Mouse (Mus musculus) frontal cortex, postnatal 14 days (tissue): ENCODE results near the gene Aldh3a2.

Experiments used
- DNase-seq, 2 experiments: peaks; one replicate each; pipeline ENCODE4 v3.0.0; 2022; ENCODE audit warnings: low spot score in 2 of 2

Aldh3a2 gene

DNA sequence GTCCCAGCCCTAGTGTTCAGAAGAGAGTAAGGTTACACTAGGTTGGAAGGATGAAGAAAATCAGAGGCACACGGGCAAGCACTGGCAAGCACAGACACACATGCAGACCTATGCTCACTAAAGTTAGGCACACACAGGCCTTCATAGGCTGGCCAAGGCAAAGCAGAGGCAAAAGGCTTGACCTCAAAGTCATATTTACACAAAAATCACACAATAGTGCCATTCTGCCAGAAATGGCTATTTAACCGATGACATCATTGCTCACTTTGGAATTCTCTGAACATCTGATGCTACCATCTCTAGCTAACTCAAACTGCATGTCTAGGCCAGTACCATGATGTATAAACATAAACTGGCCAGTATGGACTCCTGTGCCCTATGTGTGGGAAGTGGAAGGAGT, 6.7 kb upstream of the Aldh3a2 start:
- no peak for DNase-seq

DNA sequence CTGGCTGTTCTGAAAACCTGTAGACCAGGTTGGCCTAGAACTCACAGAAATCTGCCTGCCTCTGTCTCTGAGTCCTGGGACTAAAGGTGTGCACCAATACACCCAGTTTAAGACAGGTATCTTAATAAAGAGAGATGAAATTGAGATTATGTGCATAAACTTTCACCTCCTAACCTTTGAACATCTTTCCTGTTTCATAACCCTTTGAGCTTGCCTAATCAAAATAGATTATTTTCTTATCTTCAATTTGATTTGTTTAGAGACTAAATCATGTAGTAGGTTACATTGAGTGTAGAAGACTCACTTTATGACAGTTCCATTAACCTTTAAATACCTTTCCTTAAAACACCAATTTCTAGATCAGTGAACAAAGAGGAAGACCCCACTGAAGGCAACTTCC, 4.3 kb upstream of the Aldh3a2 start:
- DNase-seq = no peak

GRCm38 (mm10) chr11:61270406-61270805, 3.1 kb upstream of the Aldh3a2 start:
- no peak for DNase-seq

DNA sequence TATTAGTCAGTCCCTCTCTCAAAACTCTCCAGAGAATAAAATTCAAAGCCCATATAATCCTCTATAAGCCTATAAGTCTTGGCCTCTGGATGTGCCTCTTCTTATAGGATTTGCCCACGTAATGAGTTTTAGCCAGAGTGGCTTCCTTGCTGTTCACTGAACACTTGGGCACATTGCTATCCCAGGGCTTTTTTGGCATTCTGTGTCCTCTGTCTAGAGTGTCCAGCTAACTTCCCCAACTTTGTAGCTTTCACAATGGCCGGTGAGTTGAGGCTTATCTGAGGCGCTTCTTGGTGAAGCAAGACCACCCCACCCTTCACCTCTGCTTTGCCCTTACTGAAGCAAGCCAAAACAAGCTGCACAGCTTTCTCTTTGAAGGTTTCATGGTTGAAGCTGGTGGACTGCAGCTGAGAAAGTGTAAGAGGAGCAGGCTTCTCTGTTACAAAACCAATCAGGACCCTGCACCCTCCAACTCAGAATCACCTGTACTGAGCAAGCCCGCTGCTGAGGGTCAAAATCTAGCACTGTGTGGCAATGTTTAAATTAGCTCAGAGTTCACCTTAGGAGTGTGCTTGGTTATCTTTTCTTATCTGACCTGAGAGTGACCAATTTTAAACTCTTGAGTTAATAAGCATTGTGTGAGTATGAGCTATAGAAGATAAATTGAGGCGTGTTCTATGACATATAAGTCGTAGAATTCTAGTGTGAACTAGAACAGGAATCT, 1.5 kb upstream of the Aldh3a2 start:
- DNase-seq = no peak

- DNase-seq = no peak
Observed at GRCm38 (mm10) chr11:61263841-61264240, 3.4 kb downstream of the Aldh3a2 start.

GRCm38 (mm10) chr11:61262516-61262915, 4.7 kb downstream of the Aldh3a2 start:
- DNase-seq = no peak

DNA sequence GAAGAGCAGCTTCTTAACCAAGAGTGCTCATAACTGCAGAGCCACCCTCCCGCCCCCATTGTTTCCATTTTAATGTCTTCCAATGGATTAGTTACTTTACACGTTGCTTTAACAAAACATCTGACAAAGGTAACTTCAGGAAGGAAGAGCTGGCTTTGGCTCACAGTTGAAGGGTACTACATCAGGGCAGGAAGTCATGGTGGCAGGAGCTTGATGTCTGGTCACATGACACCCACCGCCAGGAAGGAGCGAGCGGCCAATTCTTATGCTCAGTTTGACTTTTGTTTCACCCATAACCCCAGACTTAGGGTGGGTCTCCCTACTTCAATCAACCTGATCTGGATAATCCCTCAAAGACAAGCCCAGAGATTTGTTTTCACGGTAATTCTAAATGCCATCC, 8.2 kb downstream of the Aldh3a2 start:
- no peak for DNase-seq

DNA sequence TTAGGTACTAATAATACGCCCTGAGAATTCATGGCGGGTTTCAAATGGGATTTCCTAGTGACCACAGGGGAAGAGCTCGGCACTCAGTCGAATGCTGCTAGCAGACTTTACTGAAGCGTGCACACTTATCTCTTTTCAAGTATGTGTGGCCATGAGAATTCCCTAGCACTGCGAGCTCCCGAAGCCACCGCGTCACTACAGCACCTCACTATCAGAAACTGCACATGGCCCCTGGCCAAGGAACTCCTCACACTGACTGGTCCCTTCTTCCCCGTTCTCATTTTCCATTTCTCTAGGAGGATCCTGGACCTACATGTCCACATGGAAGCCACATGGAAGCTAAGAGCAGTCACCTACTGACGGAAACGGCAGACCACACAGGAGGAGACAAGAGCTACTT, 14.5 kb downstream of the Aldh3a2 start:
- no peak for DNase-seq

GRCm38 (mm10) chr11:61251741-61252140, 15.5 kb downstream of the Aldh3a2 start:
- no peak for DNase-seq

GRCm38 (mm10) chr11:61244406-61244805, 22.9 kb downstream of the Aldh3a2 start:
- no peak for DNase-seq

DNA sequence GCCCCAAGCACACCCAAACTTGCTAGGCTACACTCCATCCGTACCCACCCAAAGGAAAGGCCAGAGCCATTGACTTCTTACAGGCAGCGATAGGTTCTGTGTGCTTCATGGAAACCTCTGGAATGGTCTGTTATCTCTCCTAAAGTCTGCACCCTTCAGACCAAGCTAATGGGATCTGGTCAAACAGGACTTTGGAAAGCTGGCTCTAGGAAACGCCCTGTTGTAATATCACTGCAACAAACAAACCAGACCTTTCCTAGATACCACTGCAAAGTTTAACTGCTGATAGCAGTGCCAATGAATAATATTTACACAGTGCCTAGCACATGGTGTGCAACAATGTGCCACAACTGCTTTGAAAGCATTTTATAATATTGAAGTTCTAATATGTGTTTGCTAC, 31.2 kb downstream of the Aldh3a2 start:
- no peak for DNase-seq

GRCm38 (mm10) chr11:61234174-61234573, 33.1 kb downstream of the Aldh3a2 start:
- no peak for DNase-seq

- peak in 1 of 2 experiments; percentile 41 for DNase-seq
Observed at GRCm38 (mm10) chr11:61231329-61231728, 35.9 kb downstream of the Aldh3a2 start.

GRCm38 (mm10) chr11:61228406-61228805, 38.9 kb downstream of the Aldh3a2 start:
- no peak for DNase-seq

DNA sequence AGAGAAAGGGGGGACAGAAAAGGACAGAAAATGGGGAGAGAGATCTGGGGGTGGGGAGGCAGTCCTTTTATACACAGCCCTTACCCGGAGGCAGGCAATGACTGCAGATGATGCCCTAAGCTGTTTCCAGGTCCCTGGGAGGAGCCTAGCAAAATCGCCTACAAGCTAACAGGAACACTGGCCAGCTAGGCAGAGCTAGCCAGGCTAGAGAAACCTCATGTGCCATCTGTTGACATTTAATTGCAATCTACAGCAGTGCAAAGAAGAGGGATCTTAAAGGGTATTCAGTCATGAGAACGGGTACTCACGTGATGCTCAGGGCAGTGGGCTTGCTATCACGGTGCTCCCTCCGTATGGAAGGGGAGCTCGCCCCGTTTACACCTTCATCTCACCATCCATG, 39.4 kb downstream of the Aldh3a2 start:
- no peak for DNase-seq

DNA sequence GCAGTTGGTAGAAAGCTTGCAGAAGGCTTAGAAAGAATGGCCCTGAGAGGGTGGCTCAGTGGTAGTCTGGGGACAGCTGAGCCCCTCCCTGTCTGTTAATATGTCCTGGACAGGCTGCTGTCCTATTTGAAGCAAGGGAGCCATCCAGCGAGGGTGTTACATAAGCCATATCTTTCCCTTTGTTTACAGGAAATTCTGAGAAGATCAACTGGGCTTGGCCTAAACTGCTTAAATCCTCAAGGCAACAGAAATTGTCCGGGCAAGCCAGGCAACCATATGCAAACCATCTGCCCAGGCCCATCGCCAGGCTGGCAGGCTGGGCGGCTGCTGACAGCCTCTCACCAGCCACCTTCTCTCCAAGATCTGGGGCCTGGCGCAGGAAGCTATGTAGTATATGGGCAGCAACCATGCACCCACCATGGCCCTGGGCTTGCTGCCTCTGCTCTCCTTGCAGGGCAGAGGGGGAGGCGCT, 41.3 kb downstream of the Aldh3a2 start:
- DNase-seq = peak in 1 of 2 experiments; percentile 25

DNA sequence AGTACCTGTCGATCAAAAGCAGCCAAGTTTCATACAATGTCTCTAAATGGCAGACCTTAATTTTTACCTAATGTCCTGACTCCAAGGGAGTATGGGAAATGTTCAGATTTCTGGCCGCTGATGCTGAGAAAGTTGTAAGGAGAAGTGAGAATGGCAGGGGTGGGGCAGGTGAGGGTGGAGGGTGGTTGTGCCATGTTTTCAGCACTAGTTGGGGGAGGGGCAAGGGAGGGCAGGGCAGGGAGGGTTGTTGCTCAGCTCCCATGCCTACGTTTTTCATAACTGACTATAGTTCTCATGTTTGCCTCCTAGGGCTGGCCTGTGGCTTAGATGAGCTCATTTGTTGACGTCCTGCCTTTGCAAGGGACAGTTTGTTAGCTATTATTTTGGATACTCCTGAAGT, 41.8 kb downstream of the Aldh3a2 start:
- no peak for DNase-seq

DNA sequence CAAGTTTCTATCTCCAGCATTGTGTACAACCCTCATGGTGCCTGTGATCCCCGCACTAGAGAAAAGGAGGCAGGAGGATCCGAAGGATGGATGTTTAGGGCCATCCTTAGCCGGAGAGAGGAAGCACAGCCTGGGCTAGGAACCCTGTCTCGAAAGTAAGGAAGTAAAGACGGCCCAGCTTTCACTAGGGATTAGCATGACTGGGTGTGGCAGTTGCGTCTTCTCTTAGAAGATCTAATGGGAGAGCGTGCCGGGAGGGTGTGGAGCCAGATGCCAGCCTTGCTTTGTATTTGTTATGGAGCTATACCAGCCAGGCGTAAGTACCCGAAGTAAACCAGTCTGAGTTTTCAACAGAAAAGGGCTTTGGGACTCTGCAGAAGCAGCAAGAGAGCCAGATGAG, 42.4 kb downstream of the Aldh3a2 start:
- no peak for DNase-seq

DNA sequence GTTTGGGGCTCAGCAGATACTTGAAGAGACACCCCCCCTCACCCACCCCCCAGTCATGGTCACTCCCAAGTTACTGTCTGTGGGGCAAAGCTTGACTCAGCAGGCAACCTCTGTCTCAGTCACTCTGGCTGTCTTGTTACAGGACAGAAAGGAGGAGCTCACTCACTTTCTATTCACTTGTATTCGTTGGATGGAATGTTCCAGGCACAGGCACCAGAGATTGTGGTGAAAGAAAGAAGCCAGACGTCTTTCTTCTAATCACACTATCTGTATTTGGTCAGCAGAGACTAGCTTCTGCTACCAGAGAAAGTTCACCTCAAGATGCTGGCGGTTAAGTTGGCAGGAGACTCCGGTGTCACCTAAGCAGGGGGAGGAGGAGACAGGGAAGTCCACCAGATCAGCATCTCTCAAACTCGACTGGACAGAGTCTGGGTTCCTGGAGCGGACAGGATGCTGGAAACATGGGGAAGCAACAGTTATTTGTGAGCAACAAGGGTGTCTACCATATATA, 43.0 kb downstream of the Aldh3a2 start:
- DNase-seq = no peak

GRCm38 (mm10) chr11:61222971-61223745, 44.1 kb downstream of the Aldh3a2 start:
- no peak for DNase-seq

DNA sequence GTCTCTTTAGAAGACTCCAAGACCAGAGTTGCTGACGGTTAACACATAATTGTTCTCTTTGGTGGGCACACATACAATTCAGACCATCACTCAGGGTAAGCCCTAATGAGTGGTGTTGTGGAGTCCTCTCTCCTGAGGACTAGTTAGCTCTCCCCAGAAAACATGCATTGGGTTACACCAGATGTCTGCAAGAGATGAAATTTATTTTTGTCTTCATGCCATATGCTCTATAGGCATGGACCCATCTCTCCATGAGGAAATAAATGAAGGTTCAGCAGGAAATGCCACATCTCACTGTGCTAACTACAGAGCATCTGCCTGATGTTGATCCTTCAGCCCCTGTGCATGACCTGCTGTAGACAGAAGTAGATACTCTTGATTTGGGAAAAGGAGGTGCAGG, 45.3 kb downstream of the Aldh3a2 start:
- DNase-seq = no peak

- DNase-seq = no peak
Observed at GRCm38 (mm10) chr11:61220156-61220881, 46.9 kb downstream of the Aldh3a2 start.
